Mouse (Mus musculus): ENCODE measurements at regions not wholly inside any gene's neighbourhood (a gene's known extent, or its start where the extent isn't known, plus 50 kb on each side); places are given as distances from the start of the nearest gene placed in this dataset.
"Not testable (repeated sequence)": the region's sequence is repeated elsewhere in the genome, so short reads cannot be mapped to it uniquely, and the experiment has no call there.

DNA sequence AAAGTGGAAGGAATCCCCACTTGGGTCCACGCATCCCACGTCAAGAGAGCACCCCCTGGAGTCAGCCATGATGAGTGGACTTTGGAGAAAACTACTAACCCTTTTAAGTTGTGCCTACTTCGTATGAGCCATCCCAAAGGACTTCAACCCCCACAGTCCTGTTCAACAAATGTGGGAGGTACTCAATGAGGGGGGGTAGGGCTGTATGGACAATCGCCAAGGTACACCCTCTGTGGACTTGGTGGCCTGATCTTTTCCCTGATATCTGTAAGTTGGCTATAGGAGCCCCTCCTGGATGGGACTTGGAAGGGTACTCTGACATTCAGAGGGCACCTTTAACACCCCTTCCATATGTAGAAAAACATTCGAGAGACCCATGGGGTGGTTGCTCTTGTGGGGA lies 256.5 kb upstream of the Olfr161 start:
- DNase-seq (ENCODE audit: low read depth, low spot score) = not testable (repeated sequence)

DNA sequence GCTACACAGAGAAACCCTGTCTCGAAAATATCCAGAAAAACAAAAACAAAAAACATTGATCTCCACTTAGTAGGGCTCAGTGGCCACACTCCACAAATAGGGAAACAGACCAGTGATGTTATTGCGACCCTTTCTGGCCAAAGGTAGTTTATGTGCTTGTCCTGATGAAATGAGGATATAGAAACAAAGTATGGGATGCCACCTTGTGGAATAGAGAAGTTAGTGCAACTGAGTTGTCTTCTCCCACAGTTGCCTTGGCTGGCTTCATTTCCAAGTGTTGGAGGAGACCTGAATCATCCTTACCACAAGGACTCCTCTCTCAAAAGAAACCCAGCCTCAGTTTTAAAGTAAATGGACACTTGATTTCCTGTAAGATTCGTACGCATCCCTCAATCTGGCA lies 247.5 kb upstream of the Olfr161 start:
- peak; percentile 18 for DNase-seq (ENCODE audit: low read depth, low spot score)

DNA sequence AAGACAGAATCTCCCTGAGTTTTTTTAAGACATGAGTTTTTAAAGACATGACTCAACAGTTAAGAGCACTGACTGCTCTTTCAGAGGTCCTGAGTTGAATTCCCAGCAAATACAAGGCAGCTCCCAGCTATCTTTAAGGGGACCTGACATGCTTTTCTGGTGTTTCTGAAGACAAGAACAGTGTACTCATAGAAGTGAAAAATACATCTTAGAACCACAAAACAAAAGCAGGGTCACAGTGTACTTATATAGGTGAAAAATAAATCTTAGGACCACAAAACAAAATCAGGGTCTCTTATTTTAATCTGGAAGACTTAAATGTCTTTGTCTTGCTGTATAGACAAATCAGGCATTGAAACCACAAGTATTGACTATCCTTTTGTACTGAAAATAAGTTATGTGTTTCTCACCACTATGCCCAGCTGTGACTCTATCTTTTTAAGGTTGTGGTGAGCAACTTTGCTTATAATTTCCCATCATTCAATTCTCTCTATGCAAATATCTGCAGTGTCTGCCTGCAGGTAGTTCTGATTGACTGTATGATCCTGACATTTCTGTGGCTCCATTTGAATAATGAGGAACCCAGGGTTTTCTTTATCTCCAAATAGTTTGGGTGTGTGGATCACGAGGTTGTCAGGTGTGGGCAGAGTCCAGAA lies 246.0 kb upstream of the Olfr161 start:
- not testable (repeated sequence) for DNase-seq (ENCODE audit: low read depth, low spot score)

- DNase-seq (ENCODE audit: low read depth, low spot score) = not testable (repeated sequence)
Observed at GRCm38 (mm10) chr16:3349382-3349781, 241.5 kb upstream of the Olfr161 start.

- peak; percentile 46 for DNase-seq (ENCODE audit: low read depth, low spot score)
Observed at GRCm38 (mm10) chr16:3349850-3350547, 240.8 kb upstream of the Olfr161 start.

- peak; percentile 89 for DNase-seq (ENCODE audit: low read depth, low spot score)
Observed at GRCm38 (mm10) chr16:3350668-3351507, 240.0 kb upstream of the Olfr161 start.

DNA sequence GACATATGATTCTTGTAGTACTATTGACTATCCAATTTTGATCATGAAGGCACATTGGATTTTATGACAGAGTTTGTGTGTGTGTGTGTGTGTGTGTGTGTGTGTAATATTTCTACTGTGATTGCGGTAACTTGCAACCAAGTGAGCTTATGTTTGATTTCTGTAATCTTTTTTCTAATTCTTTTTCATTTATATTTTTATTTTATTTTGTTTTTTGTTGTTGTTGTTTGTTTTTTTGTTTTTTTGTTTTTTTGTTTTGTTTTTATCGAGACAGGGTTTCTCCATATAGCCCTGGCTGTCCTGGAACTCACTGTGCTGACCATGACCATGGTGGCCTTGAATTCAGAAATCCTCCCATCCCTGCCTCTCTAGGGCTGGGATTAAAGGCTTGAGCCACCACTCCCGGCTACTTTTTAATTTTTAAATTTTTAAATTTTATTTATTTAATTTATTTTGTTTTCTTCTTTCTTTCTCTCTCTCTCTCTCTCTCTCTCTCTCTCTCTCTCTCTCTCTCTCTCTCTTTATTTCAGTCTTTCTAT lies 239.3 kb upstream of the Olfr161 start:
- DNase-seq (ENCODE audit: low read depth, low spot score) = not testable (repeated sequence)
